Mouse (Mus musculus) leukemia stem cell, adult 10-12 weeks (primary cell): ENCODE measurements around the gene Ferd3l. TPM values are rescaled to one million over a fixed set of nuclear protein-coding genes. Genes with fewer than 3 reads are reported as not detected.

Experiments used
- polyA plus RNA-seq: library from polyadenylated mRNA; stranded (reverse); fragments of >175 nt; gene quantifications from 2 replicates; pipeline ENCODE4 v1.2.3, GENCODE M21; 2012; ENCODE audit warnings: low replicate concordance

The Ferd3l gene
- polyA plus RNA-seq = not detected in 2 replicates

GRCm38 (mm10) chr12:33928331-33929192, at the start of gene Ferd3l:
Gene Ferd3l (plus strand): TSS chr12:33928425.

DNA sequence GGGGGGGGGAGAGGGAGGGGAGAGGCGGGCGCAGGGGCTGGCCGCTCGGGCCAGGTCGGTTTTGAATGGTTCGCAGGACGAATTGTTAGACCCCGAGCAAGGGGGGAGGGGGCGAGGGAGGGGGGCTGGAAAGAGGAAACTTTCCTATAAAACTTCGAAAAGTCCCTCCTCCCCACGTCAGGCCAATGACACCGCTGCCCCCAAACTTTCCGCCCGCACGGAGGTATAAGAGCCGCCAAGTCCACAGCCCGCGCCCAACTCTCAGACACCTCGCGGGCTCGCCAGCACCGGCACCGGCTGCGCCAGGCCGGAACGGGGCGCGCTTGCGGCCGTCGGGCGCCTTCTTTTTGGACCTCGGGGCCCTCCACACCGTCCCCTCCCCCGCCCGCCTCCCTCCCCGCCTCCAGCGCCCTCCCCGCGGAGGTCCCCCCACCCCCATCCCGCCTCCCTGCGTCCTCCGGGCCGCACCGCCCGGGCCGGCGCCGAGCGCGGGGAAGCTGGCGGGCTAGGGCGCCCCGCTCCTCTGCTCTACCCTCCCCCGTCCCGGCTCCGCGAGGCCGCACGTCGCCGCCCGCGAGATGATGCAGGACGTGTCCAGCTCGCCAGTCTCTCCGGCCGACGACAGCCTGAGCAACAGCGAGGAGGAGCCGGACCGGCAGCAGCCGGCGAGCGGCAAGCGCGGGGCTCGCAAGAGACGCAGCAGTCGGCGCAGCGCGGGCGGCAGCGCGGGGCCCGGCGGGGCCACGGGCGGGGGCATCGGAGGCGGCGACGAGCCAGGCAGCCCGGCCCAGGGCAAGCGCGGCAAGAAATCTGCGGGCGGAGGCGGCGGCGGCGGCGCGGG, 29.4 kb downstream of the Ferd3l start, which contains the start of gene Twist1:
Gene Twist1, plus strand, starts transcription at position 272 of the 841 bp plus-strand sequence.

Other genes with a start within 250 kb of the Ferd3l start
- 0.74 and 2.0 TPM in 2 replicates for gene Twist1, start 29.2 kb downstream of the Ferd3l start, polyA plus RNA-seq